Mouse (Mus musculus) kidney, embryonic 15.5 days (tissue): ENCODE measurements around the gene Fcer1a. TPM values are rescaled to one million over a fixed set of nuclear protein-coding genes. Genes with fewer than 3 reads are reported as not detected.
"Not testable (repeated sequence)": the region's sequence is repeated elsewhere in the genome, so short reads cannot be mapped to it uniquely, and the experiment has no call there.

Experiments
- ATAC-seq: fragments of 200-750 bp; cut with Nextera tagmentation; replicated peaks from 2 replicates; pipeline ENCODE4 v1.8.0; 2017; ENCODE audit warnings: moderate TSS enrichment; ENCODE audit not compliant: low FRiP score
- H3K27ac ChIP-seq: fragments of 300-500 bp; sonication (generic); 2 replicates; pipeline ENCODE4 v1.5.1; 2015; ENCODE audit warnings: mild to moderate bottlenecking, inconsistent platforms
- H3K27me3 ChIP-seq: fragments of 300-500 bp; sonication (generic); 2 replicates; pipeline ENCODE4 v1.6.1; 2015; ENCODE audit warnings: inconsistent platforms
- H3K36me3 ChIP-seq: fragments of 300-500 bp; sonication (generic); 2 replicates; pipeline ENCODE4 v1.6.1; 2015; ENCODE audit warnings: inconsistent platforms
- H3K4me1 ChIP-seq: fragments of 300-500 bp; sonication (generic); 2 replicates; pipeline ENCODE4 v1.6.1; 2015; ENCODE audit warnings: inconsistent platforms
- H3K4me2 ChIP-seq: fragments of 300-500 bp; sonication (generic); 2 replicates; pipeline ENCODE4 v1.6.1; 2015; ENCODE audit warnings: moderate library complexity, mild to moderate bottlenecking, inconsistent platforms
- H3K4me3 ChIP-seq: fragments of 300-500 bp; sonication (generic); replicated peaks from 2 replicates; pipeline ENCODE4 v1.5.1; 2015; ENCODE audit warnings: mild to moderate bottlenecking, inconsistent platforms
- H3K9ac ChIP-seq: fragments of 300-500 bp; sonication (generic); 2 replicates; pipeline ENCODE4 v1.6.1; 2015; ENCODE audit warnings: mild to moderate bottlenecking, inconsistent platforms
- H3K9me3 ChIP-seq: fragments of 300-500 bp; sonication (generic); replicated peaks from 2 replicates; pipeline ENCODE4 v1.6.1; 2016; ENCODE audit warnings: inconsistent platforms
- WGBS: fragments of 180-500 bp; shearing (Covaris S2); methylation state at CpG from one replicate; pipeline ENCODE4 v1.1.7; 2015; ENCODE audit warnings: mixed read lengths; 5-methylcytosine and 5-hydroxymethylcytosine counted together
- polyA plus RNA-seq: library from polyadenylated mRNA; unstranded; fragments of >200 nt; fragmentation: Nextera tagmentation; extraction: Ambion mirVana; gene quantifications from 2 replicates; pipeline ENCODE4 v1.2.1, GENCODE M21; 2015

Fcer1a gene
- polyA plus RNA-seq: 0.16 TPM in 1 of 2 replicates, not detected in the other

- WGBS: 86% methylated on average over 2 of the region's 2 CpGs
- H3K4me2 ChIP-seq: no peak within 1 kb of the TSS
- H3K9ac ChIP-seq: no peak within 1 kb of the TSS
- no peak within 1 kb of the TSS for H3K4me3 ChIP-seq
- no peaks in the 10 kb centered on the region for H3K36me3 ChIP-seq
- no peaks in the 10 kb centered on the region for H3K9me3 ChIP-seq
- H3K27ac ChIP-seq: no peak within 1 kb of the TSS
- H3K27me3 ChIP-seq: no peaks in the 10 kb centered on the region
- no peaks in the 10 kb centered on the region for H3K4me1 ChIP-seq
- ATAC-seq: no peak
These were observed at the start of gene Fcer1a for GRCm38 (mm10) chr1:173227081-173227480. Gene Fcer1a, minus strand, starts transcription at chr1:173227214.

GRCm38 (mm10) chr1:173265701-173266100 is 38.7 kb upstream of the Fcer1a start, which contains the start of gene Olfr418:
Gene Olfr418, plus strand, starts transcription at chr1:173266001.
- no peak within 1 kb of the TSS for H3K9ac ChIP-seq

GRCm38 (mm10) chr1:173249888-173250287 is 22.9 kb upstream of the Fcer1a start:
- WGBS: 83% methylated on average over 3 of the region's 3 CpGs
- no peaks in the 10 kb centered on the region for H3K9me3 ChIP-seq

More at GRCm38 (mm10) chr1:173265701-173266100, 38.7 kb upstream of the Fcer1a start, which contains the start of gene Olfr418:
- Histone ChIP-seq H3K4me3 (no peak within 1 kb of the TSS), H3K4me1 (no peaks in the 10 kb centered on the region), H3K27ac (no peak within 1 kb of the TSS), H3K4me2 (no peak within 1 kb of the TSS), H3K9me3 (no peaks in the 10 kb centered on the region), H3K27me3 (no peaks in the 10 kb centered on the region), H3K36me3 (no peaks in the 10 kb centered on the region)
- ATAC-seq: no peak

GRCm38 (mm10) chr1:173237004-173237403 is 10.0 kb upstream of the Fcer1a start:
- not testable (repeated sequence) for H3K36me3 ChIP-seq, H3K27ac ChIP-seq, H3K9me3 ChIP-seq, H3K9ac ChIP-seq, H3K4me2 ChIP-seq, ATAC-seq, H3K4me1 ChIP-seq, H3K27me3 ChIP-seq, H3K4me3 ChIP-seq
- WGBS: 79% methylated on average over 1 of the region's 1 CpGs

More at GRCm38 (mm10) chr1:173249888-173250287, 22.9 kb upstream of the Fcer1a start:
- Histone ChIP-seq H3K36me3 (no peaks in the 10 kb centered on the region), H3K27ac (no peak overlapping the region), H3K4me1 (no peaks in the 10 kb centered on the region), H3K4me2 (no peak overlapping the region), H3K27me3 (no peaks in the 10 kb centered on the region), H3K9ac (no peak overlapping the region), H3K4me3 (no peak overlapping the region)
- no peak for ATAC-seq

- H3K36me3 ChIP-seq: no peaks in the 10 kb centered on the region
- WGBS: 92% methylated on average over 3 of the region's 3 CpGs
- H3K9me3 ChIP-seq: no peaks in the 10 kb centered on the region
- H3K4me1 ChIP-seq: no peaks in the 10 kb centered on the region
- H3K27me3 ChIP-seq: no peaks in the 10 kb centered on the region
- no peak overlapping the region for H3K4me3 ChIP-seq
- no peak for ATAC-seq
- H3K9ac ChIP-seq: no peak overlapping the region
- no peak overlapping the region for H3K27ac ChIP-seq
- H3K4me2 ChIP-seq: no peak overlapping the region
These were observed 10.5 kb downstream of the Fcer1a start for GRCm38 (mm10) chr1:173216481-173216880.

GRCm38 (mm10) chr1:173212092-173212491 is 14.9 kb downstream of the Fcer1a start, which contains the start of gene Olfr1404:
Gene Olfr1404, plus strand, starts transcription at chr1:173212392.
- no peak within 1 kb of the TSS for H3K4me2 ChIP-seq
- no peaks in the 10 kb centered on the region for H3K27me3 ChIP-seq
- 80% methylated on average over 5 of the region's 5 CpGs for WGBS
- no peak within 1 kb of the TSS for H3K9ac ChIP-seq
- no peak for ATAC-seq
- H3K27ac ChIP-seq: no peak within 1 kb of the TSS
- no peaks in the 10 kb centered on the region for H3K9me3 ChIP-seq
- no peaks in the 10 kb centered on the region for H3K36me3 ChIP-seq
- H3K4me1 ChIP-seq: no peaks in the 10 kb centered on the region
- H3K4me3 ChIP-seq: no peak within 1 kb of the TSS

GRCm38 (mm10) chr1:173197508-173197907 is 29.5 kb downstream of the Fcer1a start, which contains the start of gene Olfr218:
Gene Olfr218, plus strand, starts transcription at chr1:173197808.
- ATAC-seq: no peak
- Histone ChIP-seq H3K27ac (no peak within 1 kb of the TSS), H3K36me3 (no peaks in the 10 kb centered on the region), H3K9me3 (no peaks in the 10 kb centered on the region), H3K4me2 (no peak within 1 kb of the TSS), H3K9ac (no peak within 1 kb of the TSS), H3K4me1 (no peaks in the 10 kb centered on the region), H3K4me3 (no peak within 1 kb of the TSS), H3K27me3 (no peaks in the 10 kb centered on the region)
- 75% methylated on average over 5 of the region's 5 CpGs for WGBS

- Histone ChIP-seq H3K27ac (no peak overlapping the region), H3K27me3 (no peaks in the 10 kb centered on the region), H3K9me3 (no peaks in the 10 kb centered on the region), H3K4me3 (no peak overlapping the region), H3K36me3 (no peaks in the 10 kb centered on the region), H3K4me2 (no peak overlapping the region), H3K4me1 (no peaks in the 10 kb centered on the region), H3K9ac (no peak overlapping the region)
- ATAC-seq: no peak
- 72% methylated on average over 2 of the region's 2 CpGs for WGBS
These were observed 30.7 kb downstream of the Fcer1a start for GRCm38 (mm10) chr1:173196359-173196758.

GRCm38 (mm10) chr1:173192059-173192458 is 35.0 kb downstream of the Fcer1a start:
- no peak overlapping the region for H3K4me2 ChIP-seq
- no peaks in the 10 kb centered on the region for H3K9me3 ChIP-seq
- no peaks in the 10 kb centered on the region for H3K27me3 ChIP-seq
- H3K27ac ChIP-seq: no peak overlapping the region
- no peaks in the 10 kb centered on the region for H3K36me3 ChIP-seq
- H3K4me3 ChIP-seq: no peak overlapping the region
- H3K9ac ChIP-seq: no peak overlapping the region
- no peaks in the 10 kb centered on the region for H3K4me1 ChIP-seq
- 73% methylated on average over 3 of the region's 3 CpGs for WGBS
- ATAC-seq: no peak

GRCm38 (mm10) chr1:173190540-173190939 is 36.5 kb downstream of the Fcer1a start, which contains the start of gene Olfr1406:
Gene Olfr1406, minus strand, starts transcription at chr1:173190640.
- H3K36me3 ChIP-seq: no peaks in the 10 kb centered on the region
- no peak within 1 kb of the TSS for H3K9ac ChIP-seq
- 59% methylated on average over 3 of the region's 3 CpGs for WGBS
- no peak within 1 kb of the TSS for H3K27ac ChIP-seq
- no peaks in the 10 kb centered on the region for H3K27me3 ChIP-seq
- no peaks in the 10 kb centered on the region for H3K9me3 ChIP-seq
- no peaks in the 10 kb centered on the region for H3K4me1 ChIP-seq
- no peak within 1 kb of the TSS for H3K4me2 ChIP-seq
- ATAC-seq: no peak
- no peak within 1 kb of the TSS for H3K4me3 ChIP-seq

GRCm38 (mm10) chr1:173174154-173174842 is 52.7 kb downstream of the Fcer1a start:
- Histone ChIP-seq H3K36me3 (no peaks in the 10 kb centered on the region), H3K27ac (no peak overlapping the region), H3K9me3 (no peaks in the 10 kb centered on the region), H3K4me1 (no peaks in the 10 kb centered on the region), H3K27me3 (no peaks in the 10 kb centered on the region), H3K9ac (no peak overlapping the region), H3K4me2 (no peak overlapping the region), H3K4me3 (no peak overlapping the region)
- no peak for ATAC-seq
